In the genomic region with DNA sequence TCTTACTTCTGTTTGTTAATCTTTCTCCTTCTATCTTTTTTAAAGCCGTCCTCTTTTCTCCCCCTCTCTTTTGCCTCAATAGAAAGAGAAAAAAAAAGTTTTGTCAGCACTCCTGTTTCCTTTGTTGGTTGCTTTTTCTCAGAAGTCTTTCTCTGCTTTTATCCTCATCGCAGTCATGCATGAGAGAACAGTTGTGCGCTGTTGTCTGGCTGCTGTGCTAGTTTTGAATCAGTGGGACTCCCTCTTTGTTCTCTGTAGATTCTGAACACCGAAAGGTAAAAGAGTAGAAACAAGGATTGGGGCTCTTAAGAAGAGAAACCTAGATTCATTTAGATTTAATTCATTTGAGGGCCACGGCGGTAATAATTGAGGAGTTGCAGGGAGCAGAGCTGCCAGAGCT, we compare ENCODE assay signal across 25 mouse cellular contexts.
DNase-seq lines count a peak whose midpoint lies in the region; ATAC-seq and TF ChIP-seq lines count a peak whose summit lies in the region.
"Had no signal": no experiment of that assay in that cellular context is flagged by ENCODE, and none has a peak within 500 bp of the region (broad histone marks: within the 10 kb centered on the region; RNA-seq: fewer than 3 reads in every experiment).

No protein-coding gene starts in this region.

- H3K27me3 ChIP-seq in forebrain, embryonic 11.5 days (ENCODE audit: control insufficient read depth, insufficient read depth, low read length) = no peaks in the 10 kb centered on the region; the same call in 1 of the 2 replicates
- H3K27me3 ChIP-seq in forebrain, embryonic 15.5 days = no peaks in the 10 kb centered on the region
- no peaks in the 10 kb centered on the region for H3K27me3 ChIP-seq in forebrain, embryonic 13.5 days
- no peaks in the 10 kb centered on the region for H3K27me3 ChIP-seq in hindbrain, postnatal 0 days (ENCODE audit: insufficient read depth, low read length)

- H3K4me3 ChIP-seq in forebrain, embryonic 11.5 days (ENCODE audit: low read depth, low read length) = no peak overlapping the region
- H3K4me3 ChIP-seq in forebrain, embryonic 15.5 days = no peak overlapping the region
- H3K4me3 ChIP-seq in forebrain, embryonic 13.5 days = no peak overlapping the region
- H3K4me3 ChIP-seq in hindbrain, postnatal 0 days (ENCODE audit: low read length) = no peak overlapping the region
- H3K4me3 ChIP-seq: gastrocnemius, adult 2 months; left cerebral cortex, adult 2 months had no signal

- no peak for TF ChIP-seq POLR2A in brain, embryonic 14.5 days (IDR thresholded peaks at IDR 0.05; ENCODE audit: borderline replicate concordance, extremely low read depth, insufficient read depth, insufficient read length, poor library complexity, severe bottlenecking)

- H3K9ac ChIP-seq in forebrain, embryonic 11.5 days (ENCODE audit: low read length) = no peak overlapping the region
- H3K9ac ChIP-seq in forebrain, embryonic 15.5 days (replicated peaks) = no peak overlapping the region
- no peak overlapping the region for H3K9ac ChIP-seq in forebrain, embryonic 13.5 days
- no peak overlapping the region for H3K9ac ChIP-seq in hindbrain, postnatal 0 days (replicated peaks; ENCODE audit: low read length)
- H3K9ac ChIP-seq: liver, postnatal 0 days had no signal

- peak; percentile 51; the same call in 1 of the 2 replicates for ATAC-seq in forebrain, embryonic 11.5 days (replicated peaks; ENCODE audit: low FRiP score)
- ATAC-seq in forebrain, embryonic 15.5 days (replicated peaks) = no peak
- no peak for ATAC-seq in forebrain, embryonic 13.5 days
- no peak for ATAC-seq in hindbrain, postnatal 0 days
- ATAC-seq: activated CD4-positive, CD25-positive, alpha-beta regulatory T cell, adult 4 months; inflammation-experienced regulatory T-cells, adult 6 months; liver, postnatal 0 days had no signal

- 0 out of 2 replicates have a peak overlapping the region, but pooled peaks have one; percentile 9 for H3K4me2 ChIP-seq in forebrain, embryonic 11.5 days (ENCODE audit: low read depth, low read length, severe bottlenecking)
- no peak overlapping the region for H3K4me2 ChIP-seq in forebrain, embryonic 15.5 days (replicated peaks)
- H3K4me2 ChIP-seq in forebrain, embryonic 13.5 days = peak overlapping the region; percentile 22
- 0 out of 2 replicates have a peak overlapping the region, but pooled peaks have one; percentile 3 for H3K4me2 ChIP-seq in hindbrain, postnatal 0 days (ENCODE audit: low read depth, low read length)
- H3K4me2 ChIP-seq: heart, embryonic 11.5 days had no signal

- no peak for DNase-seq in forebrain, embryonic 11.5 days (ENCODE audit: low spot score)
- peak; percentile 48 for DNase-seq in brain, embryonic 14.5 days (ENCODE audit: low read depth)
- DNase-seq in hindbrain, postnatal 0 days (ENCODE audit: low spot score) = no peak
- DNase-seq in cerebellum, adult 9-10 months = no peak
- no peak for DNase-seq in urinary bladder, postnatal 4 days (ENCODE audit: low spot score in 2 of 2)
- no peak for DNase-seq in kidney, postnatal 14 days
- DNase-seq: adrenal gland, postnatal 25 days; cerebellum, adult 11-12 months; cerebellum, postnatal 36 days; gastrocnemius, adult 2 months; heart, postnatal 10 days; kidney, adult 2 months; kidney, postnatal 4 days; layer of hippocampus, adult 9-11 months; left cerebral cortex, postnatal 4 days; liver, postnatal 0 days; lung, postnatal 10 days had no signal

- 36% methylated on average over 6 of the region's 6 CpGs for WGBS in forebrain, embryonic 11.5 days
- WGBS in forebrain, embryonic 15.5 days = 25% methylated on average over 6 of the region's 6 CpGs
- WGBS in forebrain, embryonic 13.5 days = 29% methylated on average over 6 of the region's 6 CpGs
- WGBS in hindbrain, postnatal 0 days = 38% methylated on average over 6 of the region's 6 CpGs

- no peaks in the 10 kb centered on the region for H3K36me3 ChIP-seq in forebrain, embryonic 11.5 days (ENCODE audit: control insufficient read depth, insufficient read depth, low read length)
- no peaks in the 10 kb centered on the region for H3K36me3 ChIP-seq in forebrain, embryonic 15.5 days
- no peaks in the 10 kb centered on the region for H3K36me3 ChIP-seq in forebrain, embryonic 13.5 days (ENCODE audit: poor library complexity, severe bottlenecking)
- H3K36me3 ChIP-seq in hindbrain, postnatal 0 days (ENCODE audit: insufficient read depth, low read length) = no peaks in the 10 kb centered on the region
- H3K36me3 ChIP-seq: G1E had no signal

- no peaks in the 10 kb centered on the region for H3K4me1 ChIP-seq in forebrain, embryonic 11.5 days (replicated peaks; ENCODE audit: control insufficient read depth, insufficient read depth, low read length)
- H3K4me1 ChIP-seq in forebrain, embryonic 15.5 days = no peaks in the 10 kb centered on the region
- 0 out of 2 replicates have a peak, but pooled peaks cover 4% of the 10 kb centered on the region for H3K4me1 ChIP-seq in forebrain, embryonic 13.5 days
- no peaks in the 10 kb centered on the region for H3K4me1 ChIP-seq in hindbrain, postnatal 0 days (ENCODE audit: insufficient read depth, low read length)

- TF ChIP-seq CTCF in brain, embryonic 14.5 days (IDR thresholded peaks at IDR 0.05; ENCODE audit: borderline replicate concordance, extremely low read depth, insufficient read depth, insufficient read length) = no peak
- TF ChIP-seq CTCF in hindbrain, postnatal 0 days (IDR thresholded peaks at IDR 0.05; ENCODE audit: low read depth) = no peak

- H3K9me3 ChIP-seq in forebrain, embryonic 11.5 days (ENCODE audit: control insufficient read depth, low read length) = no peaks in the 10 kb centered on the region
- no peaks in the 10 kb centered on the region for H3K9me3 ChIP-seq in forebrain, embryonic 15.5 days
- H3K9me3 ChIP-seq in forebrain, embryonic 13.5 days (replicated peaks) = no peaks in the 10 kb centered on the region
- H3K9me3 ChIP-seq in hindbrain, postnatal 0 days (ENCODE audit: low read length) = no peaks in the 10 kb centered on the region
- H3K9me3 ChIP-seq: G1E had no signal

- H3K27ac ChIP-seq in forebrain, embryonic 11.5 days (ENCODE audit: low read depth, low read length) = peak overlapping the region; percentile 42; the same call in 1 of the 2 replicates
- H3K27ac ChIP-seq in forebrain, embryonic 15.5 days (replicated peaks) = no peak overlapping the region
- no peak overlapping the region; the same call in 1 of the 2 replicates for H3K27ac ChIP-seq in forebrain, embryonic 13.5 days
- no peak overlapping the region for H3K27ac ChIP-seq in hindbrain, postnatal 0 days
- H3K27ac ChIP-seq: gastrocnemius, adult 2 months; left cerebral cortex, adult 2 months; stomach, postnatal 0 days had no signal
